Mouse (Mus musculus) adrenal gland, postnatal 14 days (tissue): ENCODE data around the gene Rsg1. TPM values are rescaled to one million over a fixed set of nuclear protein-coding genes. Genes with fewer than 3 reads are reported as not detected.

Source experiments
- DNase-seq: peaks from one replicate; pipeline ENCODE4 v3.0.0; 2021; ENCODE audit warnings: mixed read lengths
- total RNA-seq: library from RNA; stranded (reverse); gene quantifications from 2 replicates; pipeline ENCODE4 v1.2.3, GENCODE M21; 2021

The Rsg1 gene
- total RNA-seq, 1 experiment from 2014 or later = 1.1 TPM

DNA sequence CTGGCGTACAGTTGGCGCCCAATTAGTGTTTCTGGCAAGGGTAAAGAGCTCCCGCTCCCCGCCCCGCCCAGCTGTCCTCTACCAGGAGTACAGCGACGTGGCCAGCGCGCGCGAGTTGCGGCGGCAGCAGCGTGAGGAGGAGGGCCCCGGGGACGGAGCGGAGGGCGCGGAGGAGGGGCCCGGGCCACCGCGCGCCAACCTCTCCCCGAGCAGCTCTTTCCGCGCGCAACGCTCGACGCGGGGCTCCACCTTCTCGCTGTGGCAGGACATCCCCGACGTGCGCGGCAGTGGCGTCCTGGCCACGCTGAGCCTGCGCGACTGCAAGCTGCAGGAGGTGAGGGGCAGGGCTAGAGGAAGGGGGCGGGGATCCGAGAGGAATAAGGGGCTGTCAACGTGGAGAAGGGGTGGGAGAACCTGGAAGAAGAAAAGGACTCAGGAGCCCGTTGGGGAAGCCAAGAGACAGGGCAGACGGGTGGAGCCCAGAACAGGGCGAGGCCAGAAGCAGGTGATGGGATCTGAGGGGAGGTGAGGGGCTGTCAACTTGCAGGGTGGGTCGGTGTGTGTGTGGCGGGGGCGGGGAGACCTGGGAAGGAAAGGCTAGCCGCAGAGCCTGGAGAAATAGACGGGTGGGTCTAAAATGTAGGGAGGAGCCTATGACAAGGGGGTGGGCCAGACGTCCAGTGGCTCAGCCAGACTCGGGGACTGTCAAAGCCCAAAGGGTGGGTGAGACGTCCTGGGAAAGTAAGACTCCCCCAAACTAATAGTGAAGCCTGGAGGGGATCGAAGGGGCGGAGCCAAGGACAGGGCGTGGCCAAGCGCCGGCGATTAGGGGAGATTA is 34.2 kb downstream of the Rsg1 start:
- peak; percentile 77 for DNase-seq

- no peak for DNase-seq
Observed at GRCm38 (mm10) chr4:141248614-141248978, 34.8 kb downstream of the Rsg1 start.

DNA sequence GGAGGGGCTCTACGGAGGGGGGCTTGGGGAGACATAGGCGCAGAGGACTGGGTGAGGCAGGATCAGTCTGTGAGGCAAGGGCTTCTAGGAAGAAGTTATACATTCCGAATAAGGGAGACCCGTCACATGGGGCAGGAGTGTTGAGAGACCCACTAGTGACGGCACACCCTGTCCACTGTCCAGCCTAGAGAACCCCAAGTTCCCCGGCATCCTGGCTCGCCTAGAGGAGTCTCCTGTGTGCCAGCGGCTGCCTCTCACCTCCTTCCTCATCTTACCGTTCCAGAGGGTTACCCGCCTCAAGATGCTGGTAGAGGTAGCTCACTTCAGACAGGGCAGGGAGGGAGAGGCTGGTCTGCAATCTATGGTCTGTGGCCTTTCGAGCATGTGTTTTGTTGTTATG is 35.6 kb downstream of the Rsg1 start:
- DNase-seq = no peak

DNA sequence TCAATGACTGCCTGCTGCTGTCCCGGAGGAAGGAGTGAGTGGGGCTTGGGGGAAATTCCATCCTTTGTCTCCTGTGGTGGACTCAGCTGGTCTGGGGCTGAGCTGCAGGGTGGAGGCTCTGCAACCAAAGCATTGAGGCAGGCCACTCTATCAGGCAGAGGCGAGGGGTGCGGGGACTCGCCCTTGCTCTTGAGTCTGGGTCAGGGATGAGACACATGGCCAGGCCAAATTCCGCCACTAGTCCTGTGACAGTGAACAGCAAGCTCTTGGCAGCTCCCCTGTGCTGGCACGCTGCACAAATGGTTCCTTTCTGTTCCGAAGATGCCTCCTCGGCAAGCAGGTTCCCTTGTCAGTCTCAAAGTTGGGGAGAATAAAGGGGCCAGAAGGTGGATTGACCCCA is 37.3 kb downstream of the Rsg1 start:
- DNase-seq = no peak

GRCm38 (mm10) chr4:141252641-141253040 is 38.9 kb downstream of the Rsg1 start:
- DNase-seq = no peak

DNA sequence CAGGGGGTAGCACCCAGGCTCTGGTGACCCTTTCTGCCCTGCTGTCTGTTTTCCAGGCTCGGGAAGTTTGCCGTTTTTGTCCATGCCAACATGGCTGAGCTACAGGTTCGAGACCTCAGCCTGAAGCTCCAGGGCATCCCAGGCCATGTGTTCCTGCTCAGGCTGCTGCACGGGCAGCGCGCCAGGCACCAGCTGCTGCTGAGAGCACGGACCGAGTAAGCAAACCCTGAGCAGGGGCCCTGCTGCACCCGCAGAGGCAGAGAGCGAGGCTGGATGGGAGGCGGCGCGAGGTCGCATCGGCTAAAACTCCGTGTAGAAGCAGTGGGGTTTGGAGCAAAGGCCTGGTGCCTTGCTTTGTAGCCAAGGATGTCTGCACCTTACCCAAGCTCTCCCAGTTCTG is 40.5 kb downstream of the Rsg1 start:
- peak; percentile 27 for DNase-seq

- no peak for DNase-seq
Observed at GRCm38 (mm10) chr4:141257440-141257839, 43.7 kb downstream of the Rsg1 start.

DNA sequence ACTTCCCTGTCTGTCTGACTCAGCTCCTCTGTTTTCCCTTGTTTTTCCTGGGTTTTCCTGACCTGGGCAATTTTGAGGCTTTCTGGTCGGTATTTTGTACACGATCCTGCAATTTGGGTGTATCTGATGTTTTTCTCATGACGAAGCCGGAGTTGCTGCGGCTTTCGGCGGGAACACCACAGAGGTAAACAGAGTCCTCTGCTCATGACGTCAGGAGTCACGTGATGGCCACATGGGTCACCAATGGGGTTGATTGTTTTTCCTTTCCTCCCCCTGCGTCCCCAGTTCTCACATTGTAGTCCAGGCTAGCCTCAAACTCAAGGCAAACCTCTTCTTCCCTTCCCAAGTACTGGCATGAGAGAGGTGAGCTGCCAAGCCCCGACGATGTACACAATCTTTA is 45.7 kb downstream of the Rsg1 start:
- no peak for DNase-seq

DNA sequence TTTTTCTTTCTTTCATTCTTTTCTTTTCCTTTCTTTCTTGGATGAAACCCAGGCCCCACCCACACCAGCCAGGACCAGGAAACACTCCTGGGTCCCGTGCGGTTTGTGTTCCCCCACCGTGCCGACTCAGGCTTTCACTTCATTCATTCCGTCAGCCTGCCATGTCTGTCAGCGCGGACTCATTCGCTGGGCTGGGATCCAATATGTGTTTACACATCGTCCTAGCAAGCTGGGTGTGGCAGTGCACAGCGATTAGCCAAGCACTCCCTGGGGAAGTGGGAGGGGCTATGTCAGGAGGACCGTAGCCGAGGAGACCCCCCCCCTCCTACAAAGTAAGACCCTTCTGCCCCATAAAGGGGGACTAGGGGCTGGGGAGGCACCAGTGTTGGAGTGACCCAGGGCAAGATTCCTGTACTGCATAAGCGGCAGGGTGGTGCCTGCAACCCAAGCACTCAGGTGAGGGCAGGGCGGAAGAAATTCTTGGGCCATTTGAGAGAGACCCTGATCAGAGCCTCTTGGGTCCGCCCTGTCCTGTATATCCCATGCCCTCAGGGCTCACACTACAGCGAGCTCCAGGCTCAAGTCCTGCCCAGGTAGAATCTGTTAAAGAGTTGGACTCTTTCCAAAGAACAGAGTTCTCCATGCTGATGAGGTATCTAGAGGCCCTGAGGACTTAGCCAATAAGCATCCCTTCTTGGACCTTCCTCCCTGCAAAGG is 46.4 kb downstream of the Rsg1 start:
- peak; percentile 81 for DNase-seq

DNA sequence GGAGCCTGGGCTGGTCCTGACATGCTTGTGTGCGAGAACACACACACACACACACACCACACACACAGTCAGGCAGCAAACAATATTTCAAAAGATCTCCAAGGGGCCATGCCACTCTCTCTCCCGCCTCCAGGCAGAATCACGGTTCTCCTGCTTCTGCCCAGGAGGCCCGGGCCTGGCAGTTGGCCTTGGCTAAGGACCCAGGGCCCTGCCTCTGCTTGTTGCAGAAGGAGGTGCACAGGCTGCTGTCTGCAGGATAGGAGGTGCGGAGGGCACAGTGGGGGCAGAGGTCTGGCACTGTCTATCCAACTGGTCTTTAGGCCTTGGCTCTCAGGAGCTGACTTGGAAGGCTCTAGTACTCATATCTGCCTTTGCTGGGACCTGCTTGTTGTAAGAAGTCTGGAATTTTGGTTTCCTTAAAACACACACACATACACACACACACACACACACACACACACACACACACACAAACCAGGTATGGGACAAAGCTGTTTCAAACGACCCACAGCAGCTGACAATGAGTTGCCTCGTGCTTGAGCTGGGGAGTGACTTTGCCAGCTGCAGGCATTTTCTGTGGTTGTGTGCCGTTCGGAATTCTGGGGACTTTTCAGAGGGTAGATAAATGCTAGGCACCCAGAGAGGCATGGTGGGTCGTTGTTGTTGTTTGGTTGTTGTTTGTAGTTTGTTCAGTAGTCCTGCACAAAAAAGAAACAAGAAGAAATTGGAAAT is 49.3 kb downstream of the Rsg1 start:
- peak; percentile 63 for DNase-seq

GRCm38 (mm10) chr4:141265979-141266637 is 52.4 kb downstream of the Rsg1 start:
- no peak for DNase-seq

DNA sequence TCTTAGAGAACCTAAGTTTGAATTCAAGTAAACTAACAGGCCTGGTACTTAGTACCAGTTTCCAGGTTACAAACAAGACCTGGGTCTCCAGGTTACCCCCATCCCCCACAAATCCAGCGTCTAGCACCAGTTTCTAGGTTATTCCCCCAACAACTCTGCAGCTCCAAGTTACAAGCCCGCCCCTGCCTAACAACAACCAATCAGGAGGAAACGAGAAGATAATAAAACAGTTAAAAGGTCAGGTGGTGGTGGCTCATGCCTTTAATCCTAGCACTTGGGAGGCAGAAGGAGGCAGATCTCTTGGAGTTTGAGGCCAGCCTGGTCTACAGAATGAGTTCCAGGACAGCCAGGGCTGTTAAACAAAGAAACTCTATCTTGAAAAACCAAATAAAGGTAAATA is 53.5 kb downstream of the Rsg1 start:
- no peak for DNase-seq

- DNase-seq = peak; percentile 71
Observed at GRCm38 (mm10) chr4:141267837-141268236, 54.1 kb downstream of the Rsg1 start.

DNA sequence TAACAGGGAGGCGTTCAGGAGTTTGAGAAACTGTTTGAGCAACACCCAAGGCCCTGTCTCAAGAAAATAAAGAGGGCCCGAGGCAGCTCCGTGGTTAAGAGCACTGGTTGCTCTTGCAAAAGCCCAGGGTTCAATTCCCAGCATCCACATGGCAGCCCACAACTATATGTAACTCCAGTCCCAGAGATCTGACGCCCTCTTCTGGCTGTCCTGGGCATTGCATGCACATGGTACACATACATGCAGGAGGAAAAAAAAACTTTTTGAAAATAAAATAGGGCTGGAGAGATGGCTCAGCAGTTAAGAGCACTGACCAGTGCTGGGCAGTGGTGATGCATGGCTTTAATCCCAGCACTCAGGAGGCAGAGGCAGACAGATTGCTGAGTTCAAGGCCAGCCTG is 54.6 kb downstream of the Rsg1 start:
- DNase-seq = no peak

- no peak for DNase-seq
Observed at GRCm38 (mm10) chr4:141269080-141269479, 55.3 kb downstream of the Rsg1 start.

DNA sequence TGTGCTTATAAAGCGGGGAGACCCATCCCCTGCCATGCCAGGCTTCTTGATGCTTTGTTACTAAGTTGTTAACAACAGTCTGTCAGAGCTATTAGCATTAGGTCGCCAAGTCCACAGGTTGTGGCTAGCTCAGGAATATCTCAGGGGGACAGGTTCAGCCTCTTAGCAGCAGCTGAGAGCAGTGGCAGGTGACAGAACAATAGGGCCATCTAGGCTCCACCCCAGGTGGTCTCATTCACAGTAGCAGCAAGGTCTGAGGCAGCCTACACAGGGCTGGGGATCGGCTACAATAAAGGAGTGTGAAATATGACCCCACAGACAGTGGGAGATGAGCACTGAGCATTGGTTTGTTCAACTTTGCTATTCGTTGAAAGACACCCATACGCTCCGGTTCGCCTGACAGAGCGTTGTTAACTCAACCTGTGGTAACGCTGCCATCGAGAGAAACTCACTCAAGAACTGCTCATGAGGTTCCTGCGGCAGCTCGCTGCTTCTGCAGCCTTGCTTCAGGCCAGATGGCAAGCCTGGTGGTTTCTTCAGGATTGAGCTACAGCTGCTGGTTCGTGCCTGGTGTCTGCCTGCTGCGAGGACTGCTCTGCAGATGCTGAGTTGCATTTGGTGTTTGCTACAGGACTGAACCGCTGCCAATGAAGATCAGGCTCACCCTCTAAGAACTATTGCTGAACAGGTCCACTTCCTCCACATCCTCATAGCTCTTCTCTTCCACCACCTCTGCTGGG is 56.6 kb downstream of the Rsg1 start:
- no peak for DNase-seq

DNA sequence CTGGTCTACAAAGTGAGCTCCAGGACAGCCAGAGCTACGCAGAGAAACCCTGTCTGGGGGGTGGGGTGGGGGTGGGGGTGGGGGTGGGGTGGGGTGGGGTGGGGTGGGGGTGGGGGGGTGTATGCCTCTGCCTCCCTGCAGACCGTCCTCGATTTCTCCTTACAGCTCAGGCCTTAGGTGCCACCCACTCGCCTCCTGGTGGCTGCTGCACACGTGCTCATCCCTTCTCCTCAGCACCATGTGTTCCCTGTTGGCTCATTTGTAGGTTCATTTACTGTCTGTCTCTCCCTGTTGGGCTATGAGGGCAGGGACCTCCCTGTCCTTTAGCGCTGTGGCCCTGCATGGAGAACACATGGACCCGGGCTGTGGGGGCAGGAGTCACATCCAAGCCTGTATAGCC is 57.5 kb downstream of the Rsg1 start:
- DNase-seq = no peak

DNA sequence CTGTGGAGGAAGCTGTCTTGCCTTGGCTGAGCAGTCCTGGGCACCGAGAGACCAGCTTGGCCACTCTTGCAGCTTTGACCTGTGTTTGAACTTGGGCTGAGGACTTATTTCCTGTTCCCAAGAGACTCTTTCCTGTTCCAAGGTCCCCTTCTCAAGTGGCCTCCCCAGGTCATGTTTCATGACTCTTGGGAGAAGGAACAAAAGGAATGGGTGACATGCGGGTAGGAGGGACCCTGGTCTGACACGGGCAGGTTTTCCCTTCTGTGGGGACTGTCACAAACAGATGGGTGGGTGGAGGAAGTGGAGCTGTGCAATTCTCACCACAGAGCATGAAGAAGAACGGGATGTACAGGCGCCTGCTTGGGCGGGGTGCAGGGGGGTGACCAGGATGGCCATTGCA is 58.0 kb downstream of the Rsg1 start:
- DNase-seq = peak; percentile 59

GRCm38 (mm10) chr4:141272878-141273277 is 59.1 kb downstream of the Rsg1 start:
- DNase-seq = peak; percentile 42

- peak; percentile 94 for DNase-seq
Observed at GRCm38 (mm10) chr4:141273296-141273695, 59.5 kb downstream of the Rsg1 start.

DNA sequence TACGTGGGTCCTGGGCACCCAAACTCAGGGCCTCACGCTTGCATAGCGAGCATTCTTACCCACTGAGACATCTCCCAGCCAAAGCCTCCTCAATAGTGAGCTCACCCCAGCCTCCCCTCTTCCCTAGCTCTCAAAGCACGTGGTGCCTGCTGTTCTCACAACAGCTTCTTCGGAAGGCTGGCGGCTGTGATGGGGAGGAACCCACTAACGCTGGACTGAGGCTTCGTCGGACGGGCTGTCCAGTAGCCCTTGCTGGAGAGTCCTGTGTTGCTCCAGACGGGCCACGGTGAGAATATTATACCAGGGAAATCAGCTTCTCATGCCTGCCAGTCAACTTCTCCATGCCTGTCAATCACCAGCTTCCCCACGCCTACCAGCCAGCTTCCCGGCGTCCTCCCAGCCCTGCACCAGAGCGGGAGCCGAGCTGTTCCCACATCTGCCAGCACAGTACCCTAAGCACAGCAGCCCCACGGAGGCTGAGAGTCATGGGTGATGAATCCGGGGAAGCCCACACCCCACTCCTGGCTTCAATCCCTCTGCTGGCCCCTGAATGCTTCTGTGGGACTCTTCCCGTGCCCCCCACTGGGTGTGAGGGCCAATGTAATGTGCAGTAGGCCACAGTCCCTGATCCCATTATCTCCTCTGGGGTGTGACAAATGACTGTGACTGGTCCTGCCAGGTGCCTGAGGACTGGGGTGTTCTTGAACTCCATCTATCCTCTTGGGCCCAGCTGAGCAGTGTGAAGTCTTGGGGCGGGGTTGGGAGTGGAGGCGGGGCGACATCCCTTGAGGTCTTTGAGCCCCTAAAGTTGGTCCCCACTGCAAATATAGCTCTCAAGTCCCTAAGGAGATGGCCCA is 61.0 kb downstream of the Rsg1 start:
- no peak for DNase-seq
